Mouse (Mus musculus) layer of hippocampus, adult 18-20 months (tissue): ENCODE results near the gene Slc39a3. TPM values are rescaled to one million over a fixed set of nuclear protein-coding genes. Genes with fewer than 3 reads are reported as not detected.

Experiments
- DNase-seq, 2 experiments: peaks; one replicate each; pipeline ENCODE4 v3.0.0; 2022; ENCODE audit warnings: low spot score in 2 of 2
- total RNA-seq, 2 experiments: library from RNA; stranded (reverse); gene quantifications; 2 replicates each; pipeline ENCODE4 v1.2.3; 2021

Gene Slc39a3
- total RNA-seq, 2 experiments from 2014 or later = 62.1 to 64.4 TPM

DNA sequence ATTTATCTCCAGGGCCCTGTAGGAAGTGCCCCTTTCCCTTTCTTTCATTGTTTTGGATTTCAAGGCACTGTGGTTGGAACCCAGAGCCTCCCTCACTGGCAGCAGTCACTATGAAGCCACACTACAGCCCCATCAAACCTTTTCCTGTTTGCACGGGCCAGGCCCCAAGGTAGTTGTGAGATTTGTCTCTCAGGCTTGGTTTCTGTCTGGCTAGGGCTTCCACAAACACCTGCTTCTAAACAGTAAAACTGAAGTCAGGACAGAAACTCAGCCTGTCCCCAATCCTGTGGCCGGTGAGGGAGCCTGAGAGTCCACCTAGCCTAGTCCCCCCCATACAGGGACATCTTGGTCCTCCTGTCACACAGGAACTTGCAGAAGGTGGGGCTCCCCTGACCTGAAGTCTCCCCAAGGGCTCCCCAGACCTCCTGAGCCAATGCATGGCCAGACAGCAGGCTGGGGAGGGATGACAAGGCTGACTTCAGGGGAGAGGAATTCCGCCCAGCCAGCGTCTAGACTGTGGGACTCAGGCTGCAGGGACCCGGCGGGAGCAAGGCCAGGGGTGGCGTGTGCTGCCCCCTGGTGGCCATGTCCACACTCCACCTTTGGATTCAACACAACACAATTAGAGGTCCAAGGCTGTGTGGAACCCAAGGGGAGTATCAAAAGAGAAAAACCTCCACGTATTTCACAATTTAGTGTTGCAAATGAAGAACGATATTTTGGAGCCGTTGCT is 49.4 kb downstream of the Slc39a3 start:
- peak in 1 of 2 experiments; percentile 78 for DNase-seq

DNA sequence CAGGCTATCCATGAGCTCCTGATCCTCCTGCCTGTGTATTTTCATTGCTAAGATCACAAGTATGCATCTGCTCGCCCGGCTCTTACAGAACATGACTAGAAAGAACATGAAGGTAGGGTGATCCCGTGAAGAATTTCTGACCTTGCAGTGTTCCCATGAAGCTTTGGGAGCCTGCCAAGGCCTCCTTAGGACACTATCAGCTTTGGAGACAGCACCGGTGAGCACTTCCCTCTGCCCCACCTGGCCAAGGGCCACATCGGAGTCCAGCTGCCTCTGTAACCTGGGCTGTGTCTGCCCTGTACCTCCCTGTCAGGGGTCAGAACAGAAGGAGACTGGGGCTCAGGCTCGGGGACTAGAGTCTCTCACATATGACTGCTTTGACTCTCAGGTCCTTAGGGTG is 50.5 kb downstream of the Slc39a3 start:
- DNase-seq = no peak

DNA sequence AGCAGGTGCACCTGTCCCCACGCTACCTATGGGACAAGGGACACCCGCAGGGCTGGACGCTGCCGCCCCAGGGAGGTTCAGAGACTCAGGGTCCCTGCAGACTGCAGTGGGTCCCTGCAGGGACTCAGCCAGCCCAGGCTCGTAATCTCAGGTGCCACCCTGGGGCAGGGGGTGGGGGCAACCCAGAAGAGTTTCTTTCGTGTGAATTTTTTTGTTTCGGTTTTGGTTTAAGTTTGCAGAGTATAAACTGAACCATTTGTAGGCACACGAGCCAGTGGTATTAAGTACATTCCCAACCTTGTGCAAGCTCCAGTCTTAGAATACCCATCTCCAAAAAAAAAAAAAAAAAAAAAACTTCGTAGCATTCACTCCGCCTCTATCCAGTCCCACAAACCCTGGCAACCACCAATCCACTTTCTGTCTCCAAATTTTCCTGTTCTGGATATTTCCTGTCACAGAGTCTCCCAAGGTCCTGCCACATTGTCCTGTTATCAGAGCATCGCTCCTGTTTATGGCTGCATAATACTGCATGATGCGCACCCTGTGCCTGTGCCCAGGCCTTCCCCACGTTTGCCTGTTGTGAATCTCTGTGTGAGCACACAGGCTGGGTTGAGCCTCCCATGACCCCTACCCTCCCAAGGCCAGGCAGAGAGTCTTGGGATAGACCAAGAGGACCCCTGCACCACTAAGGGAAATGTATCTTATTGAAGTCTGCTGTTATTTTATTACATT is 51.1 kb downstream of the Slc39a3 start:
- DNase-seq = no peak

DNA sequence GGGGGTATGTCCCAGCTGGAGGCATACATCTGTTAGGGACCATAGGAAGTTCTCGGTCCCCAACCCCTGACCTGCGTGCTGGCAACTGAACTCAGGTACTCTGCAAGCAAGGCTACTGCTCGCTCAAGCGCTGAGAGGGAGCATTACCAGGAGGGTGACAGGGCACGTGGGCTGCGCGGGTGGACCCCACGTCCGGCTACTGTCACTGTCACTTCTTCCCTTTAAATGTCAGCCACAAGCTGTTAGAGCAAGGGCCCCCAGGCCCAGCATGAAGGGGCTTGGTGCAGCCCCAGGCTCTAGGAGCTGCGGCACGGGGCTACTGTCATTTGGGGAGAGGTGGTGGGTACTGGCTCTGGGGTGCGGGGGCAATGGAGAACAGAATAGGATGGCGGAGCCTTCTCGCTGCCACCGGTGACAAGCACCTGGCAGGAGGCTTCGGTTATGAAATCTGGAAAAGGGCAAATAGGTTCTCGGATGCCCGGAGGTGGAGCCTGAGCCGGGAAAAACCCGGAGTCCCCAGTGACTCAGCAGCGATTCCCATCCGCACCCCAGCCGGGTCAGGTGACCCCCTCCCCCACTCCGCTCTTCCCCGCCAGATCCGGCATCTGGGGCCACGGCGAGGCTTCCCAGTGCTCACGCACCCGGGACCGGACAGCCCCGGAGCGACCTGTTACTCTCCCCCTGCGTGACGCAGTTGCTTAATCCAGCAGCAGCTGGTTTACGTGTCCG is 51.8 kb downstream of the Slc39a3 start:
- DNase-seq = no peak

DNA sequence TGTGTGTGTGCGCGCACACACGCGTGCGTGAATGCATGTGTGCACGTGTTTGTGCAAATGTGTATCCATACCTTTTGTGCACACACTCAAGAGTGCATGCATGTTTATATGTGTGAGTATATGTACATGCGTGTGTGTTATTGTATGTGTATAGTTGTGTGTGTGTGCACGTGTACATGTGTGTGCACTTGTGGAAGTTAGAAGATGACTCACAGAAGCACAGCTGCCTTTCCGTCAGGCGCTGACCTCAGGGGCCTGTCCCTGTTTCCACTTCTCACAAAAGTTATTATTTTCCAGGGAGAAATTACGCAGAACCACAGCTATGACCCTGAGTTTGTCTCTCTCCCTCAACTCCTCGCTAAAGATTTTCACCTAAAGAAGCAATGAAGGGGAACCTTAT is 53.0 kb downstream of the Slc39a3 start:
- DNase-seq = no peak

DNA sequence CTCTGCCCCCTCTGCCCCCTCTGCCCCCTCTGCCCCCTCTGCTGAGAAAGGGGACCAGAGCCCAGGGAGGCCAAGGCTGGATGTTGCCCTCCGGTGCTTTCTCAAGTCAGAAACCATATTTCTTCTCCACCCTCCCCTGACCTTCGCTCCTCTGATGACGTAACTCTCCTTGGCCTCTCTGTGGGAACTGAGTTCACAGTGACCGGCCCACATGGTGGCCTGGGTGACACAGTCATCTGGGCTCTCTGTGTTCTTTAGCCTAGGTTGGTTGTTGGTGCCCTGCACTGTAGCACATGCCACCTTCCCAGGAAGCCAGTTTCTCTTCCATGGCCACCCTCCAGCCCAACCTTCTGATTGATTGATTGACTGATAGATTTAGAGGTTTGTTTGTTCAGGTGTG is 54.8 kb downstream of the Slc39a3 start:
- no peak for DNase-seq

DNA sequence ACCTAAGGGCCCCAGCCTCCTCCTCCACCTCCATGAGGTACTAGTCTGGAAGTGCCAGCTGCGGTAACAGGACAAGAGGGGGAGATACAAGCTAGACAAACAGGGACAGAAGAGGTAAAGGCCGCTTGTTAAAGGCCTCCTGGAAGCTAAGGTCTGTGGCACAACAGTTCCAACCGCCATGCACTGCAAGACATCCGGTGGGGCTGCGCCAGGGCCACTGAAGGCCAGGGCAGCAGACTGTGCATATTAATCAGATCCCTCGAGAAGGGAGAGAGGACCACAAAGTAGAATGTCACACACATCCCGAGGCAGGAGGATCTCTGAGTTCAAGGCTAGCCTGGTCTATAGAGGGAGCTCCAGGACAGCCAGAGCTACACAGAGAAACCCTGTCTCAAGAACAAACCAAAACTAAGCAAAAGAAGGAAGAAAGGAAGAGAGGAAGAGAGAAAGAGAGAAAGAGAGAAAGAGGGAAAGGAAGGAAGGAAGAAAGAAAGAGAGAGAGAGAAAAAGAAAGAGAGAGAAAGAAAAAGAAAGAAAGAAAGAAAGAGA is 55.6 kb downstream of the Slc39a3 start:
- DNase-seq = no peak

Other genes starting within 250 kb of the Slc39a3 start
- 10 to 100 TPM; 52.3 to 57.3 TPM for gene Sf3a2, start 239.2 kb downstream of the Slc39a3 start, total RNA-seq
- gene Plekhj1, start 238.8 kb downstream of the Slc39a3 start, total RNA-seq = 10 to 100 TPM; 63.3 to 71.2 TPM
- gene Amh, start 232.2 kb downstream of the Slc39a3 start, total RNA-seq = 1 to 10 TPM; 3.3 to 3.6 TPM
- gene Jsrp1, start 223.9 kb downstream of the Slc39a3 start, total RNA-seq = 1 to 10 TPM; 2.2 to 3.0 TPM
- 100 to 1,000 TPM; 518 to 519 TPM for gene Oaz1, start 210.8 kb downstream of the Slc39a3 start, total RNA-seq
- gene Lingo3, start 193.4 kb downstream of the Slc39a3 start, total RNA-seq = 10 to 100 TPM; 42.7 to 51.6 TPM
- gene Lsm7, start 182.2 kb downstream of the Slc39a3 start, total RNA-seq = 10 to 100 TPM; 41.4 to 50.4 TPM
- 10 to 100 TPM; 46.4 to 55.6 TPM for gene Sppl2b, start 182.2 kb downstream of the Slc39a3 start, total RNA-seq
- gene Tmprss9, start 165.6 kb downstream of the Slc39a3 start, total RNA-seq = under 1 TPM; 0.40 to 0.56 TPM
- 100 to 1,000 TPM; 136 to 144 TPM for gene Timm13, start 136.5 kb downstream of the Slc39a3 start, total RNA-seq
- gene Lmnb2, start 119.2 kb downstream of the Slc39a3 start, total RNA-seq = 10 to 100 TPM; 19.5 to 22.3 TPM
- gene Gadd45b, start 107.4 kb downstream of the Slc39a3 start, total RNA-seq = 10 to 100 TPM; 24.9 to 28.1 TPM
- gene Gng7, start 22.5 kb downstream of the Slc39a3 start, total RNA-seq = 100 to 1,000 TPM; 166 to 173 TPM
- 10 to 100 TPM; 96.6 to 98.2 TPM for gene Diras1, start 11.8 kb downstream of the Slc39a3 start, total RNA-seq
- gene Sgta, start 22.8 kb upstream of the Slc39a3 start, total RNA-seq = 100 to 1,000 TPM; 180 to 183 TPM
- gene Thop1, start 32.6 kb upstream of the Slc39a3 start, total RNA-seq = 10 to 100 TPM; 50.5 to 50.6 TPM
- under 1 TPM; 0.57 to 0.63 TPM for gene Creb3l3, start 61.4 kb upstream of the Slc39a3 start, total RNA-seq
- gene Map2k2, start 68.5 kb upstream of the Slc39a3 start, total RNA-seq = 100 to 1,000 TPM; 130 to 136 TPM
- 100 to 1,000 TPM; 122 to 126 TPM for gene Zbtb7a, start 97.8 kb upstream of the Slc39a3 start, total RNA-seq
- 10 to 100 TPM; 27.5 to 30.8 TPM for gene Pias4, start 130.5 kb upstream of the Slc39a3 start, total RNA-seq
- gene Eef2, start 139.2 kb upstream of the Slc39a3 start, total RNA-seq = 100 to 1,000 TPM; 907 to 934 TPM
- gene Dapk3, start 145.6 kb upstream of the Slc39a3 start, total RNA-seq = 10 to 100 TPM; 71.9 to 76.4 TPM
- not detected for gene 4930442H23Rik, start 146.4 kb upstream of the Slc39a3 start, total RNA-seq
- under 1 TPM; 0.23 to 0.27 TPM for gene Nmrk2, start 164.6 kb upstream of the Slc39a3 start, total RNA-seq
- 100 to 1,000 TPM; 150 to 155 TPM for gene Atcay, start 193.4 kb upstream of the Slc39a3 start, total RNA-seq
- gene Zfr2, start 195.7 kb upstream of the Slc39a3 start, total RNA-seq = 10 to 100 TPM; 57.6 to 63.6 TPM
- gene Matk, start 215.5 kb upstream of the Slc39a3 start, total RNA-seq = 100 to 1,000 TPM; 204 to 214 TPM
- 10 to 100 TPM; 36.9 to 40.4 TPM for gene Mrpl54, start 229.5 kb upstream of the Slc39a3 start, total RNA-seq
- gene Apba3, start 229.5 kb upstream of the Slc39a3 start, total RNA-seq = 10 to 100 TPM; 39.3 to 40.9 TPM